Mouse (Mus musculus) kidney, embryonic 15.5 days (tissue): ENCODE data around the gene Draxin. TPM values are rescaled to one million over a fixed set of nuclear protein-coding genes. Genes with fewer than 3 reads are reported as not detected.
"Not testable (repeated sequence)": the region's sequence is repeated elsewhere in the genome, so short reads cannot be mapped to it uniquely, and the experiment has no call there.

Source experiments
- ATAC-seq: fragments of 200-750 bp; cut with Nextera tagmentation; replicated peaks from 2 replicates; pipeline ENCODE4 v1.8.0; 2017; ENCODE audit warnings: moderate TSS enrichment; ENCODE audit not compliant: low FRiP score
- H3K27ac ChIP-seq: fragments of 300-500 bp; sonication (generic); 2 replicates; pipeline ENCODE4 v1.5.1; 2015; ENCODE audit warnings: mild to moderate bottlenecking, inconsistent platforms
- H3K27me3 ChIP-seq: fragments of 300-500 bp; sonication (generic); 2 replicates; pipeline ENCODE4 v1.6.1; 2015; ENCODE audit warnings: inconsistent platforms
- H3K36me3 ChIP-seq: fragments of 300-500 bp; sonication (generic); 2 replicates; pipeline ENCODE4 v1.6.1; 2015; ENCODE audit warnings: inconsistent platforms
- H3K4me1 ChIP-seq: fragments of 300-500 bp; sonication (generic); 2 replicates; pipeline ENCODE4 v1.6.1; 2015; ENCODE audit warnings: inconsistent platforms
- H3K4me2 ChIP-seq: fragments of 300-500 bp; sonication (generic); 2 replicates; pipeline ENCODE4 v1.6.1; 2015; ENCODE audit warnings: moderate library complexity, mild to moderate bottlenecking, inconsistent platforms
- H3K4me3 ChIP-seq: fragments of 300-500 bp; sonication (generic); replicated peaks from 2 replicates; pipeline ENCODE4 v1.5.1; 2015; ENCODE audit warnings: mild to moderate bottlenecking, inconsistent platforms
- H3K9ac ChIP-seq: fragments of 300-500 bp; sonication (generic); 2 replicates; pipeline ENCODE4 v1.6.1; 2015; ENCODE audit warnings: mild to moderate bottlenecking, inconsistent platforms
- H3K9me3 ChIP-seq: fragments of 300-500 bp; sonication (generic); replicated peaks from 2 replicates; pipeline ENCODE4 v1.6.1; 2016; ENCODE audit warnings: inconsistent platforms
- WGBS: fragments of 180-500 bp; shearing (Covaris S2); methylation state at CpG from one replicate; pipeline ENCODE4 v1.1.7; 2015; ENCODE audit warnings: mixed read lengths; 5-methylcytosine and 5-hydroxymethylcytosine counted together
- polyA plus RNA-seq: library from polyadenylated mRNA; unstranded; fragments of >200 nt; fragmentation: Nextera tagmentation; extraction: Ambion mirVana; gene quantifications from 2 replicates; pipeline ENCODE4 v1.2.1, GENCODE M21; 2015

Gene Draxin
- polyA plus RNA-seq, 1 experiment from 2014 or later: 0.62 TPM

- no peak overlapping the region for H3K27ac ChIP-seq
- H3K27me3 ChIP-seq: no peaks in the 10 kb centered on the region
- no peak for ATAC-seq
- H3K36me3 ChIP-seq: peaks cover 50% of the 10 kb centered on the region
- no peak overlapping the region for H3K4me2 ChIP-seq
- no peak overlapping the region for H3K4me3 ChIP-seq
- peaks cover 8% of the 10 kb centered on the region for H3K4me1 ChIP-seq
- 92% methylated on average over 6 of the region's 6 CpGs for WGBS
- no peak overlapping the region for H3K9ac ChIP-seq
- H3K9me3 ChIP-seq: no peaks in the 10 kb centered on the region
Measured at GRCm38 (mm10) chr4:148058993-148059392, 71.5 kb downstream of the Draxin start.

- Histone ChIP-seq H3K4me2 (no peak overlapping the region), H3K36me3 (peaks cover 57% of the 10 kb centered on the region)
- WGBS: 94% methylated on average over 9 of the region's 9 CpGs
Measured at GRCm38 (mm10) chr4:148058218-148058819, 72.2 kb downstream of the Draxin start.

GRCm38 (mm10) chr4:148057661-148058209, 72.8 kb downstream of the Draxin start:
- WGBS: 70% methylated on average over 5 of the region's 5 CpGs

More at GRCm38 (mm10) chr4:148058218-148058819, 72.2 kb downstream of the Draxin start:
- Histone ChIP-seq H3K9me3 (no peaks in the 10 kb centered on the region), H3K27ac (no peak overlapping the region), H3K9ac (no peak overlapping the region), H3K27me3 (no peaks in the 10 kb centered on the region), H3K4me3 (no peak overlapping the region), H3K4me1 (peaks cover 8% of the 10 kb centered on the region)
- ATAC-seq: no peak

DNA sequence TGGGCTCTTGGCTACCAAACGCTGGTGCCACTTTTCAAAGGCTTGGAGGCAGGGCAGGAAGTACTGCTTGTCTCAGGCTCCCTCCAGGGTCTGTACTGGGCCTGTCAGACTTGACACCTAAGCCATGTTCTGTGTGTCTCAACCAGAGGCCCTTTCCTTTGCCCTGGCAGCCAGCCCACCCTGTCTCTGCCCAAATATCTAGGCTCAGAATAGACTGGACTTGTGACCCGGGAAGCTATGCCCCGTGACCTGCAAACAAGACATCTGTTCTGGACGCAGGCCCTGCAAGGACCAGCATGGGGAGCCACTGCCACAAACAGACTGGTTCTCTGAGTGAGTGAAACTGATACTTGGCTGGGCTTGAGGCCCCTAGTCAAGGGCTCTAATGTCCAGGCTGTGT, 73.7 kb downstream of the Draxin start:
- WGBS: 68% methylated on average over 4 of the region's 4 CpGs

More at GRCm38 (mm10) chr4:148057661-148058209, 72.8 kb downstream of the Draxin start:
- no peak overlapping the region for H3K9ac ChIP-seq
- ATAC-seq: no peak
- no peak overlapping the region for H3K4me2 ChIP-seq
- peaks cover 8% of the 10 kb centered on the region for H3K4me1 ChIP-seq
- peaks cover 63% of the 10 kb centered on the region for H3K36me3 ChIP-seq
- no peak overlapping the region for H3K4me3 ChIP-seq
- no peaks in the 10 kb centered on the region for H3K9me3 ChIP-seq
- no peaks in the 10 kb centered on the region for H3K27me3 ChIP-seq
- no peak overlapping the region for H3K27ac ChIP-seq

GRCm38 (mm10) chr4:148056246-148056645, 74.3 kb downstream of the Draxin start:
- no peak for ATAC-seq
- peaks cover 8% of the 10 kb centered on the region for H3K4me1 ChIP-seq
- no peaks in the 10 kb centered on the region for H3K9me3 ChIP-seq
- H3K9ac ChIP-seq: no peak overlapping the region
- no peak overlapping the region for H3K4me3 ChIP-seq
- no peak overlapping the region for H3K4me2 ChIP-seq
- peak overlapping the region; percentile 25; the same call in 1 of the 2 replicates for H3K27ac ChIP-seq
- 83% methylated on average over 7 of the region's 7 CpGs for WGBS
- H3K36me3 ChIP-seq: peaks cover 78% of the 10 kb centered on the region
- H3K27me3 ChIP-seq: no peaks in the 10 kb centered on the region

More for the DNA sequence above, 73.7 kb downstream of the Draxin start:
- Histone ChIP-seq H3K27ac (0 out of 2 replicates have a peak overlapping the region, but pooled peaks have one; percentile 25), H3K9ac (no peak overlapping the region), H3K36me3 (peaks cover 72% of the 10 kb centered on the region), H3K4me3 (no peak overlapping the region), H3K4me1 (peaks cover 8% of the 10 kb centered on the region), H3K9me3 (no peaks in the 10 kb centered on the region), H3K27me3 (no peaks in the 10 kb centered on the region), H3K4me2 (no peak overlapping the region)
- no peak for ATAC-seq

- H3K36me3 ChIP-seq: peaks cover 89% of the 10 kb centered on the region
- WGBS: 87% methylated on average over 21 of the region's 21 CpGs
- no peak overlapping the region for H3K4me2 ChIP-seq
- peaks cover 2% of the 10 kb centered on the region; the same call in 1 of the 2 replicates for H3K4me1 ChIP-seq
- H3K27me3 ChIP-seq: no peaks in the 10 kb centered on the region
- no peak overlapping the region for H3K9ac ChIP-seq
- no peak overlapping the region for H3K4me3 ChIP-seq
- H3K27ac ChIP-seq: no peak overlapping the region
- H3K9me3 ChIP-seq: no peaks in the 10 kb centered on the region
- ATAC-seq: no peak
Measured at GRCm38 (mm10) chr4:148054961-148055695, 75.4 kb downstream of the Draxin start.

- peaks cover 99% of the 10 kb centered on the region for H3K36me3 ChIP-seq
- H3K27me3 ChIP-seq: no peaks in the 10 kb centered on the region
- no peak overlapping the region for H3K4me3 ChIP-seq
- H3K4me1 ChIP-seq: no peaks in the 10 kb centered on the region
- no peak for ATAC-seq
- H3K9ac ChIP-seq: no peak overlapping the region
- 95% methylated on average over 12 of the region's 12 CpGs for WGBS
- H3K4me2 ChIP-seq: no peak overlapping the region
- no peaks in the 10 kb centered on the region for H3K9me3 ChIP-seq
- H3K27ac ChIP-seq: no peak overlapping the region
Measured at GRCm38 (mm10) chr4:148053417-148053920, 77.0 kb downstream of the Draxin start.

- 85% methylated on average over 2 of the region's 2 CpGs for WGBS
Measured at GRCm38 (mm10) chr4:148052976-148053375, 77.5 kb downstream of the Draxin start.

GRCm38 (mm10) chr4:148051886-148052285, 78.6 kb downstream of the Draxin start:
- H3K4me3 ChIP-seq: no peak overlapping the region
- peaks cover 99% of the 10 kb centered on the region for H3K36me3 ChIP-seq
- H3K9ac ChIP-seq: no peak overlapping the region
- H3K27ac ChIP-seq: no peak overlapping the region
- H3K9me3 ChIP-seq: no peaks in the 10 kb centered on the region
- H3K4me1 ChIP-seq: no peaks in the 10 kb centered on the region
- H3K27me3 ChIP-seq: no peaks in the 10 kb centered on the region
- WGBS: 88% methylated on average over 11 of the region's 11 CpGs
- ATAC-seq: no peak
- H3K4me2 ChIP-seq: no peak overlapping the region

More at GRCm38 (mm10) chr4:148052976-148053375, 77.5 kb downstream of the Draxin start:
- Histone ChIP-seq H3K27ac (no peak overlapping the region), H3K4me1 (no peaks in the 10 kb centered on the region), H3K9me3 (no peaks in the 10 kb centered on the region), H3K9ac (no peak overlapping the region), H3K36me3 (peaks cover 99% of the 10 kb centered on the region), H3K4me2 (no peak overlapping the region), H3K27me3 (no peaks in the 10 kb centered on the region), H3K4me3 (no peak overlapping the region)
- no peak for ATAC-seq

DNA sequence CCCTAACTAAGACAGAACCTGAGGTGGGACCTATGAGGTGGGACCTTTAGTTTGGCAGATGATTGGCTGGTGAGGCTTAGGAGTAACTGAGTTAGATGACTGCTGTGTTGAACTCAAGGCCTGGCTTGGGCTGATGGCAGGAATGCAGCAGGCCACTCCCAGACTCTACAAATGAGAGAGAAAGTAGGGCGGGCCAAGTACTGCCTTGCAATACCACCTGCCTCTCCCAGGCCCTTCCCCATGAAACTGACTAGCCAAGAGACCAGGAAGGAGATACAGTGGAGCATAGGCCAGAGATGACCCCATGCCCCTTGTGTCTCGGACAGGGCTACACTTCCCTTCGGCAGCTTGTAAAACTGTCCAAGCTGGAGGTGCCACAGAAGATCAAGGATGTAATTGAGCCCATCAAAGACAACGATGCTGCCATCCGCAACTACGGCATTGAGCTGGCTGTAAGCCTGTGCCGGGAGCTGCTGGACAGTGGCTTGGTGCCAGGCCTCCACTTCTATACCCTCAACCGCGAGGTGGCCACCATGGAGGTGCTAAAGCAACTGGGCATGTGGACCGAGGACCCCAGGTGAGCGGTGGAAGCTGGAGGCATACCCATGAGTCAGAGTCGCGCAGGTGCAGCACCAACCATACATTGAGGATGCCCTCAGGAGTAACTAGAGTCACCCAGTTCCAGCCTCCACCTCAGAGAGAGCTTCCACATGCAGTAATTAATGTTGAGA, 79.3 kb downstream of the Draxin start:
- no peaks in the 10 kb centered on the region for H3K27me3 ChIP-seq
- H3K36me3 ChIP-seq: peaks cover 99% of the 10 kb centered on the region
- H3K4me1 ChIP-seq: no peaks in the 10 kb centered on the region
- 80% methylated on average over 13 of the region's 13 CpGs for WGBS
- no peak overlapping the region for H3K27ac ChIP-seq
- no peak overlapping the region for H3K4me2 ChIP-seq
- no peak overlapping the region for H3K4me3 ChIP-seq
- no peaks in the 10 kb centered on the region for H3K9me3 ChIP-seq
- ATAC-seq: no peak
- no peak overlapping the region for H3K9ac ChIP-seq

GRCm38 (mm10) chr4:148050396-148050914, 80.0 kb downstream of the Draxin start:
- not testable (repeated sequence) for H3K27ac ChIP-seq, ATAC-seq, H3K4me3 ChIP-seq, H3K9me3 ChIP-seq, H3K4me2 ChIP-seq, H3K9ac ChIP-seq, H3K4me1 ChIP-seq, H3K27me3 ChIP-seq
- H3K36me3 ChIP-seq: peaks cover 98% of the 10 kb centered on the region
- WGBS: 89% methylated on average over 3 of the region's 3 CpGs
